Mouse (Mus musculus): ENCODE measurements around the gene Foxp2. TPM values are rescaled to one million over a fixed set of nuclear protein-coding genes. Genes with fewer than 3 reads are reported as not detected.

The Foxp2 gene
- polyA plus RNA-seq, 1 experiment from 2014 or later: 8.9 TPM

DNA sequence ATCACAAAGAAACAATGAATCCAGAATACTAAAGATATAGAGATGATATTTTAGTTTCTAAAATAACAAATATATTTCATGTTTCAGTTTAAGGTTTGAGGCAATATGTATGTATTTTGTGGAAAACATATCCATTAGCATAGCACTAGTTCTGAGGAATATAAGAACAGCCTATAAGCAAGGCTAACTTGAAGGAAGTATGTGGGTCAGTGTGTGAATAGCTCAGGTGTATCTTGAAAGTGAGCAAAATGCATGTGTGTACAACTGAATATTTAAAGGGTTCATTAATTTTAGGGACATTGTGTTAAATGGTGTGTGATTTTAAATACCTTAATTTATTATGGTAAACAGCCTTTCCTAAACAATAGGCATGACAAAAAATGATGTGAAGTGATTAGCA lies 220.2 kb downstream of the Foxp2 start:
- Histone ChIP-seq H3K27me3 (no peaks in the 10 kb centered on the region), H3K4me1 (no peaks in the 10 kb centered on the region), H3K4me3 (replicated peaks) (no peak overlapping the region), H3K9me3 (replicated peaks) (no peaks in the 10 kb centered on the region), H3K27ac (replicated peaks) (no peak overlapping the region), H3K4me2 (replicated peaks) (no peak overlapping the region), H3K36me3 (no peaks in the 10 kb centered on the region), H3K9ac (no peak overlapping the region)
- no peak for ATAC-seq (ENCODE audit: insufficient number of reproducible peaks, low FRiP score, low TSS enrichment, low read depth)

GRCm38 (mm10) chr6:15130142-15130541 lies 229.0 kb downstream of the Foxp2 start:
- Histone ChIP-seq H3K9me3 (replicated peaks) (no peaks in the 10 kb centered on the region), H3K27me3 (no peaks in the 10 kb centered on the region), H3K4me1 (no peaks in the 10 kb centered on the region), H3K36me3 (no peaks in the 10 kb centered on the region), H3K4me2 (replicated peaks) (no peak overlapping the region), H3K27ac (replicated peaks) (no peak overlapping the region), H3K4me3 (replicated peaks) (no peak overlapping the region), H3K9ac (no peak overlapping the region)
- no peak for ATAC-seq (ENCODE audit: insufficient number of reproducible peaks, low FRiP score, low TSS enrichment, low read depth)
- WGBS: 48% methylated on average over 2 of the region's 2 CpGs

DNA sequence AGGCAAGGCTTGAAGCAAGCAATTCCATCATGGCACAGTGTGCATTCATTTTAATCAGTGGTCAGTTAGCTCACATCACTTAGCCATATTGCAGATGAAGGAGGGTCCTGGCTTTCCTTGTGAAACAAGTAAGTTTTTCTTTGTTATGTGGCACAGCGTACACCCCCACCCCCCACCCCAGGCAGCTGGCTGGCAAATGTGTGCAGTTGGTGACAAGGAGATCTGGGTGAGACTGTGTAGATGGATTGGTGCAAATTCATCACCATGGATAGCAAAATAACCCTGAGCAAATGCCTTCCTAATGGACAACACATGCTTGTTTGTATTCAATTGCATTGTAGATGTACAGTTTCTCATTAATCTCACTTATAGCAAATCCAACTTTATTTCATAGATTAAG lies 240.9 kb downstream of the Foxp2 start:
- Histone ChIP-seq H3K4me1 (no peaks in the 10 kb centered on the region), H3K9me3 (replicated peaks) (no peaks in the 10 kb centered on the region), H3K36me3 (no peaks in the 10 kb centered on the region), H3K4me3 (replicated peaks) (no peak overlapping the region), H3K4me2 (replicated peaks) (no peak overlapping the region), H3K27me3 (no peaks in the 10 kb centered on the region), H3K27ac (replicated peaks) (no peak overlapping the region), H3K9ac (no peak overlapping the region)
- WGBS: 45% methylated on average over 1 of the region's 1 CpGs
- ATAC-seq (ENCODE audit: insufficient number of reproducible peaks, low FRiP score, low TSS enrichment, low read depth): no peak

GRCm38 (mm10) chr6:15151619-15152018 lies 250.5 kb downstream of the Foxp2 start:
- H3K4me3 ChIP-seq (replicated peaks): no peak overlapping the region
- H3K9me3 ChIP-seq (replicated peaks): no peaks in the 10 kb centered on the region
- no peaks in the 10 kb centered on the region for H3K36me3 ChIP-seq
- H3K9ac ChIP-seq: no peak overlapping the region
- ATAC-seq (ENCODE audit: insufficient number of reproducible peaks, low FRiP score, low TSS enrichment, low read depth): no peak
- WGBS: 69% methylated on average over 3 of the region's 3 CpGs
- no peaks in the 10 kb centered on the region for H3K27me3 ChIP-seq
- H3K27ac ChIP-seq (replicated peaks): no peak overlapping the region
- H3K4me1 ChIP-seq: no peaks in the 10 kb centered on the region
- no peak overlapping the region for H3K4me2 ChIP-seq (replicated peaks)

DNA sequence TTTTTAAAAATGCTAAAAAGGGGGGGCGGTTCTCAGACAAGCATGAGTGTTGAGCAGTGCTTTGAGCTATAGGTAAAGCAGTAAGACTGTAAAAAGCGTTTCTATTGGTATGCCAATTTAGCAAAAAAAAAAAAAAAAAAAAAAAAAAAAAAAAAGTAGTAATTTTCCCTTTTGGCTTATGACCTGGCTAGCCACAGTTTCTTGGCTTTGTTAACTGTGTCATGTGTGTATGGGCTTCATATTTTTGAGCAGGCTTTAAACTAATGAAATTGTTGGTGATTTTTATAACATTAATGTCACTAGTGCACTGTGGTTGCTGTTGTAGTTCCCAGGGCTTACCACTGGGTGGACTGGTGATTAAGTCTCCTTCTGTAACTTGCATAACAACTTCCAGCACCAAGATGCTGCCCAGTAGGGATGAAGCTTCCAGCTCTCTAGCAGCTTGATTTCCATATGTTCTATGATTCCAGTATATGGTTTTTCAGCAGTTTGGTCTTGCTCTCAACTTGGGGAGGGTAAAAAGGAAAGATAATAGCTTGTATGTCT lies 262.4 kb downstream of the Foxp2 start:
- WGBS: 78% methylated on average over 2 of the region's 2 CpGs
- ATAC-seq (ENCODE audit: insufficient number of reproducible peaks, low FRiP score, low TSS enrichment, low read depth): no peak
- H3K36me3 ChIP-seq: no peaks in the 10 kb centered on the region
- no peak overlapping the region for H3K4me2 ChIP-seq (replicated peaks)
- no peak overlapping the region for H3K27ac ChIP-seq (replicated peaks)
- no peak overlapping the region for H3K4me3 ChIP-seq (replicated peaks)
- H3K9me3 ChIP-seq (replicated peaks): no peaks in the 10 kb centered on the region
- no peaks in the 10 kb centered on the region for H3K4me1 ChIP-seq
- no peaks in the 10 kb centered on the region for H3K27me3 ChIP-seq
- H3K9ac ChIP-seq: no peak overlapping the region

GRCm38 (mm10) chr6:15176754-15177153 lies 275.6 kb downstream of the Foxp2 start:
- Histone ChIP-seq H3K4me3 (replicated peaks) (no peak overlapping the region), H3K27ac (replicated peaks) (no peak overlapping the region), H3K27me3 (no peaks in the 10 kb centered on the region), H3K36me3 (no peaks in the 10 kb centered on the region), H3K9ac (no peak overlapping the region), H3K9me3 (replicated peaks) (no peaks in the 10 kb centered on the region), H3K4me1 (no peaks in the 10 kb centered on the region), H3K4me2 (replicated peaks) (no peak overlapping the region)
- ATAC-seq (ENCODE audit: insufficient number of reproducible peaks, low FRiP score, low TSS enrichment, low read depth): no peak

- Histone ChIP-seq H3K4me1 (no peaks in the 10 kb centered on the region), H3K4me2 (replicated peaks) (no peak overlapping the region), H3K36me3 (no peaks in the 10 kb centered on the region), H3K9me3 (replicated peaks) (no peaks in the 10 kb centered on the region), H3K27ac (replicated peaks) (no peak overlapping the region), H3K9ac (no peak overlapping the region), H3K4me3 (replicated peaks) (no peak overlapping the region), H3K27me3 (no peaks in the 10 kb centered on the region; the same call in 1 of the 2 replicates)
- ATAC-seq (ENCODE audit: insufficient number of reproducible peaks, low FRiP score, low TSS enrichment, low read depth): no peak
- 62% methylated on average over 5 of the region's 5 CpGs for WGBS
Observed at GRCm38 (mm10) chr6:15192877-15193276, 291.7 kb downstream of the Foxp2 start.

DNA sequence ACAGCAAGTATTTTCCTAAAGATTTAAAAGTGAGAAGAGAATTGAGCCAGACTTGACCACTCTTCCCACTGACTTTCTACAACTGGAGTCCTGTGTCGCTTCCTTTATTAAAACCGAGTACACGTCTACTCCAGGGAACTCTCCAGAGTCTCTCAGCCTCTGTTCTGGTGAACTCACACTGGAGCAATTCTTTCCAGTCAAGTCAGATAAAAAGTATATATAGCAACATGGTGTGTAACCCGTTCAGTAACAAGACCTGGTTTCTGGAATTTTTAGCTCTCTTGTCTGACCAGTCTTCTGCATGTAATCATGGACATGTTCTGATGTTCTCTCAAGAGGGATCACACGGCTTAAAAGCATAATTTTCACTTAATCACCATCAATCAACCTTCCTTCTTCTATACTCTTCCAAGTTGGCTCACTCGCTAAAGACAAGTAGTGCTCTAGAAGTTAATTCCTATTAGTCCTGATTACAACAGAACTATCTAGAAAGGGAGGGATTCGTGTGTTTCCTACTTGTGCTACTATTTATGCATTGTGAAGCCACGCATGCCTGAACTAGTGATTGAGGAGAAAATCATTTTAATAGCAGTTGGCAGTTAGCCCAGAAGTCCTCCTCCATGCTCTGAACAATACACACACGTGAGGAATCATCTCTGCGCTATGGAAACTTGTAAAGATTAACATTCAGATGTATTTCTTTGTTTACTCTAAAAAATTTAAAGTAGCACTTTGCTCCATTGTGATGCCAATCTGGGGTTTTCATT lies 341.2 kb downstream of the Foxp2 start:
- no peak overlapping the region for H3K9ac ChIP-seq
- H3K4me1 ChIP-seq: no peaks in the 10 kb centered on the region
- no peaks in the 10 kb centered on the region for H3K27me3 ChIP-seq
- H3K4me2 ChIP-seq (replicated peaks): no peak overlapping the region
- H3K9me3 ChIP-seq (replicated peaks): no peaks in the 10 kb centered on the region
- H3K27ac ChIP-seq (replicated peaks): no peak overlapping the region
- ATAC-seq (ENCODE audit: insufficient number of reproducible peaks, low FRiP score, low TSS enrichment, low read depth): no peak
- no peak overlapping the region for H3K4me3 ChIP-seq (replicated peaks)
- H3K36me3 ChIP-seq: no peaks in the 10 kb centered on the region
- 51% methylated on average over 10 of the region's 10 CpGs for WGBS

- ATAC-seq (ENCODE audit: insufficient number of reproducible peaks, low FRiP score, low TSS enrichment, low read depth): no peak
- H3K4me3 ChIP-seq (replicated peaks): no peak overlapping the region
- H3K4me2 ChIP-seq (replicated peaks): peak overlapping the region; percentile 15; the same call in 1 of the 2 replicates
Observed at GRCm38 (mm10) chr6:15257393-15257792, 356.2 kb downstream of the Foxp2 start.

DNA sequence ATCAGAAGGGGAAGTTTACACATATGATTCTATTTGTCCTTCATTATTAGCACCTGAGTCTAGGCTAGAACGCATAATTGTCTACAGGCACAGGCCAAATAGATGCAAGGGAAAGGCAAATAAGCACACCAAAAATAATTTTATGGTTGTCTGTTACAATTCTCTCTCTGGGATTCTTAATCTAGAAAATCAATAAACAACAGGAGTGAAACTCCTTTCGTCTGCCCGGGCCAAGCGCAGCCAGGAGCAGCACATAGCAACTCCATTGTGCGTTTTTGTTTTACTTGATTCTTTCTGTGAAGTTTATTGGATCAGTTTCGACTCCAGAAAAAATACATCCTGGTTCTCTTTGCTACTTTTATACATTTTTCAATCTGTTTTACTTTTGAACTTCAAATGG lies 356.7 kb downstream of the Foxp2 start:
- H3K27me3 ChIP-seq: peaks cover 3% of the 10 kb centered on the region; the same call in 1 of the 2 replicates
- no peaks in the 10 kb centered on the region for H3K4me1 ChIP-seq
- no peak overlapping the region for H3K9ac ChIP-seq
- no peak for ATAC-seq (ENCODE audit: insufficient number of reproducible peaks, low FRiP score, low TSS enrichment, low read depth)
- no peaks in the 10 kb centered on the region for H3K36me3 ChIP-seq
- H3K9me3 ChIP-seq (replicated peaks): no peaks in the 10 kb centered on the region
- no peak overlapping the region for H3K27ac ChIP-seq (replicated peaks)
- WGBS: 33% methylated on average over 6 of the region's 6 CpGs
- H3K4me3 ChIP-seq (replicated peaks): no peak overlapping the region
- H3K4me2 ChIP-seq (replicated peaks): peak overlapping the region; percentile 15; the same call in 1 of the 2 replicates

More at GRCm38 (mm10) chr6:15257393-15257792, 356.2 kb downstream of the Foxp2 start:
- Histone ChIP-seq H3K9me3 (replicated peaks) (no peaks in the 10 kb centered on the region), H3K4me1 (no peaks in the 10 kb centered on the region), H3K9ac (no peak overlapping the region), H3K27me3 (peaks cover 3% of the 10 kb centered on the region; the same call in 1 of the 2 replicates), H3K36me3 (no peaks in the 10 kb centered on the region), H3K27ac (replicated peaks) (no peak overlapping the region)
- WGBS: 19% methylated on average over 7 of the region's 7 CpGs

DNA sequence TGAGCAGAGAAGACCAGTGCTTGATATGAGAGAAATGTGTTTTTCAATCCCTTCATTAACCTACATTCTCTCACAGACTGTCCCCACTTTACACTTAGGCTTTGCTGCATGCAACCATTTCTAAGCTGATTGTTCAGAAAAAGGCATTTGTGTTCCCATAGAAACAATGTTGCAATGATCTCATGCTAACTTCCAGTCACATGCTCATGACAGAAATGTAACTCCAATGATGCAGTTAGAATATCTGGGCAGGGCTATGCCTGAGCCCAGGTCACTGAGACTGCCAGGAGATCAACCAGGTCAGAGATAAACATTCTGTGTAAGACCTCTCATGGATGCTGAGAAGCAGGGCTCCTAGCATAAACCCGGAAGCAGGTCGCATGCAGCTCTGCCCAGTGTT lies 367.0 kb downstream of the Foxp2 start:
- no peaks in the 10 kb centered on the region for H3K9me3 ChIP-seq (replicated peaks)
- no peak overlapping the region for H3K27ac ChIP-seq (replicated peaks)
- WGBS: 88% methylated on average over 2 of the region's 2 CpGs
- H3K4me2 ChIP-seq (replicated peaks): no peak overlapping the region
- no peak for ATAC-seq (ENCODE audit: insufficient number of reproducible peaks, low FRiP score, low TSS enrichment, low read depth)
- no peaks in the 10 kb centered on the region for H3K4me1 ChIP-seq
- H3K36me3 ChIP-seq: no peaks in the 10 kb centered on the region
- H3K4me3 ChIP-seq (replicated peaks): no peak overlapping the region
- H3K9ac ChIP-seq: no peak overlapping the region
- no peaks in the 10 kb centered on the region for H3K27me3 ChIP-seq

DNA sequence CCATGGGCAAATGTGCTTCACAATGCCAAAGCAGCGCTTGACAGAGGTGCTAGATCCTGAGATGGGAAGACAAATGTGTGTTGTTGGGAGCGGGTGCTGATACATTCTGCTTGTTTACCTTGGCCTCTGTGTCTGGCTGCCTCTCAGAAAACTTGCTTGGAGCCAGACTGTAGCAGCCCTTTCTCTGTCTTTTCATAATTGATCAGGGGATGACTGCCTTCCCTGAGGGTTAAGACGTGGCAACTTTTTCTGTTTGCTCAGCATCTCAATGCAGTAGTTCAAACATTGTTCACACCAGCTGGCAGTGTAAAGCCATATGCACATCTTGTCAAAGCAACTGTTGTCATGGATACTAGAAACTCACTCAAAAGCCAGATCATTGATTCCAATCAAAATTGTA lies 384.1 kb downstream of the Foxp2 start:
- H3K9me3 ChIP-seq (replicated peaks): no peaks in the 10 kb centered on the region
- WGBS: 43% methylated on average over 3 of the region's 3 CpGs
- H3K36me3 ChIP-seq: no peaks in the 10 kb centered on the region
- no peak overlapping the region for H3K4me3 ChIP-seq (replicated peaks)
- no peaks in the 10 kb centered on the region for H3K4me1 ChIP-seq
- H3K4me2 ChIP-seq (replicated peaks): no peak overlapping the region
- no peak for ATAC-seq (ENCODE audit: insufficient number of reproducible peaks, low FRiP score, low TSS enrichment, low read depth)
- H3K27ac ChIP-seq (replicated peaks): no peak overlapping the region
- no peak overlapping the region for H3K9ac ChIP-seq
- no peaks in the 10 kb centered on the region for H3K27me3 ChIP-seq
